Mouse (Mus musculus) gastrocnemius, postnatal 36 days (tissue): ENCODE measurements around the gene 1110051M20Rik. TPM values are rescaled to one million over a fixed set of nuclear protein-coding genes. Genes with fewer than 3 reads are reported as not detected.

Experiments used
- DNase-seq, 2 experiments: peaks; one replicate each; pipeline ENCODE4 v3.0.0; 2022
- intact Hi-C: fragments of 180-260 bp; cut with DNase I; formaldehyde crosslinking; loops from one replicate; pipeline ENCODE4 v1.15.1; 2025
- total RNA-seq, 2 experiments: library from RNA; stranded (reverse); gene quantifications; 2 replicates each; pipeline ENCODE4 v1.2.3; 2021

1110051M20Rik gene
- total RNA-seq, 2 experiments from 2014 or later = 12.3 to 12.6 TPM

DNA sequence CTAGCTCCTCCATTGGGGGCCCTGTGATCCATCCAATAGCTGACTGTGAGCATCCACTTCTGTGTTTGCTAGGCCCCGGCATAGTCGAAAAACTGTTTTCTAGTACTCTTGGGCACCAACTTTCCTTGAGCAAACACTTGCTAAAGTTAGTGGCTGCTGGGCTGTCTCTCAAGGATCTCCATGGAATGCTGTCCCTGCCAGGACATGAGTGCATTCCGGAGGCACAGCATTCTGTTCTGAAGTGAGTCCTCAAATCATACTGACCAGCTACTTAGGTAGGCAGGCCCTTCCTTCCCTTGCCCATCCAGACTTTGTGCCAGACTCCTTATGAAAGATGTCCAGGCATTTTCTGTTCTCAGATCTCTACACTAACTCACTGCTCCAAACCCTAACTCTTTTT lies 88.7 kb downstream of the 1110051M20Rik start:
- intact Hi-C loops = no loop called here
- DNase-seq = no peak

DNA sequence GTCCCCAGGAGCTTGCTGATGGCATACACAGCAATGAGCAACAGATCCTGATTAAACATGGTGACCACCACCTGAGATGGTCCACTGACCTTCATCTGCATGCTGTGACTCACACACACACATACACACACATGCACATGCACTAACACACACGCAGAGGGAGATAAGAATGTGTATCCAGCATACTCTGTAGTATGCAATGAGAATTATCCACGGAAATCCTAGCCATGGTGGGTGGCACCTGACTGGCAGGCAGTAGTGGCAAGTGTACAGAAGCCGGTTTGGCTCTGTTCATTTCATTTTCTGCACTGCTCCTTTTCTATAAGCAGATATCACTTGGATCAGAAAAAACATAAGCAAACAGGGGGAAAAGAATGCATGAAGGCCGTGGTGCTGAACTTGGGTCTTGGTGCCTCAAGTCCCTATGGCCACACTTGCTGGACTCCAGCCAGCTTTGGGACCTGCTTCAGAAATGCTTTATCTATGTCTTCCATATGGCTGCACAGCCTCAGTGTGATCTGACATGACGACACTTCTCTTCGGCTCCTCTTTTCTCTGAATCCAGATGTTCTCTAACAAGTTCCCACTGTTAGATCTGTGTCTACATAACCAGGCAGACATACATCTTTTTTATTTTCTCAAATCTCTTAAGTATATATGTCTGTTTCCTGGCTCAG lies 89.6 kb downstream of the 1110051M20Rik start:
- no peak for DNase-seq
- intact Hi-C loops = no loop called here

DNA sequence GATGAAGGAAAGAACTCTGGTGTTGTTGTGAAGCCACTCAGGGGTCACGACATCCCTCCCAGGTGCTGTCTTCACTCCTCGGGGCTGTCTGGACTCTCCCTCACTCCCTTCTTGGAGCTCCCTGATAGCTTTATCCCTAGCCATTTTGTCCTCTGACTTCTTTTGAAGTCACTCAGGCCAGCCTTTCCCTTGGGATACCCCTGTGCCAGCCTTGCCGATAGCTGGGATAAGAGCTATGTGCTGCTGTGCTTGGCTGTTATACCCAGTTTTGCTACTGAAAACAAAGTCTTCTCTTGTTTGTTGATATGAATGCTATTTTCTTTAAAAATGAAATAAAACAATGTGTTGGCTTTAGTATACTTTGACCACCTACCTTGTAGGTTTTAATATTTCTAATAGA lies 90.7 kb downstream of the 1110051M20Rik start:
- no peak for DNase-seq
- intact Hi-C loops = no loop called here

DNA sequence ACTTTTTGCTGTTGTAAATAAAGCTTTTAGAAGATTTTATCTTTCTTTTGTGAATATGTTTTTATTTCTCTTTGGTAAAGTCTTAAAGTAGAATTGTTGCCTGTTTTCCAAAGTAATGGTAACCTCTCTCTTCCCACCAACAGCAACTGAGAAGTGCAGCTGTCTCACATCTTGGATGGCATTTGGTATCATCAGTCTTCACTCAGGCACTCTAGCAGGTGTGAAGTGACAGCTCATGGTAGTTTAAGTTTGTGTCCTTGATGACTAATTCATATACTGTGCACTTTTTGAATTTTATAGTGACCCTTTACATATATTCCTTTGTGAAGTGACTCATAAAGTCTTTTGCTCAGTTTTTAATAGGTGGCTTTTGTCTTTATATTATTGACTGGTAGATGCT lies 92.7 kb downstream of the 1110051M20Rik start:
- no peak for DNase-seq
- intact Hi-C loops = no loop called here

DNA sequence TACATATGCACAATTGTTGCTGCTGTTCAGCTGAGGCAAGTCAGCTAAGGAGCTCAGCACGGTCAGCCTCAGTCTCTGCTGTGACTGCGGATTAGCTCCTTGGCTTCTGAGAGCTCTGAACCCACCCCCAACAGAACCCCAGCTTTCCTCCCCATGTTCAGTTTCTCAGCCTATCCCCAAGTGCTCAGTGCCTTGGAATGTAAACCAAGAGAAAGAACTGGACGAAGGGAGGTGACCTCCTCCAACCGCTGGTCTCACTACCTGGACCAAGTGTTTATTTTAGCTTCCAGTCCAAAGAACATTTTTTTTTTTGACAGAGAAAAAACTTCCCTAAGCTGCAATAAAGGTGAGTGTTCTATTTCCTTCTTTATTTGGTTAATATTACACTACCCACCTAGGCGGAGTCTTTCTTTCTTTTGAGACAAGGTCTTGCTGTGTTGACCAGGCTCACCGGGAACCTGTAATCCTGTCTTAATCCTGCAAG lies 94.5 kb downstream of the 1110051M20Rik start:
- intact Hi-C loops = no loop called here
- DNase-seq = no peak

DNA sequence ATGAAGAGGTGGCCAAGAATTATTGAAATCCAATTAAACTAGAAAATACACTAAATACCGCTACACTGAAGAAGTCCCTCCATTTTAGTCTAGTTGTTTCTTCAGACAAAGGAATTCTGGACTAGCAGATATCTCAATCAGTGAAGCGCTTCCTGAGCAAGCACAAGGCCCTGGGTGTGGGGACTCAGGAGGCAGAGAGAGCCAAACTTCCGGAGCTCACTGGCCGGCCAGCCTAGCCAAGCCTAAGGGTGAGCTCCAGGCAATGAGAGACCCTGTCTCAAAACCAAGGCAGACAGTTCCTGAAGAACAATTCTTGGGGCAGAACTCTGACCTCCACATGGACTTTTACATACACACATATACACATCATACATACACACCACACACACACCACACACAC lies 95.6 kb downstream of the 1110051M20Rik start:
- intact Hi-C loops = no loop called here
- DNase-seq = no peak

DNA sequence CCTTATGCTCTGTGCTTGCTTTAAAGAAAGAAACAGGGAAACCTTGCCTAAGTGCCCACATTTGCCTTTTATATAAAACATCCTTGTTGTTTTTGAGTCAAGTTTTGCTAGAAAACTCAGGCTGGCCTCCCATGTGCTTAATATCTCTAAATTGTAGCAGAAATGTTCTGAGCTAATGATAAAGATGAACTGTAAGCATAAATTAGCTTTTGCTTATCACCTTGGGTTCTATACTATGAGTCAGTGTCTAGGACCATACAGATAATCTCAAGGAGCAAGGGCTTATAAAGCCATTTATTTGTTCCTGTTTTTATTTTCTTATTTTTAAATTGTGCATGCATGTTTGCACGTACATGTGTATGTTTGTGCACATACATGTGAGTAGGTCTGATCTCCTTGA lies 98.9 kb downstream of the 1110051M20Rik start:
- intact Hi-C loops = no loop called here
- DNase-seq = no peak

DNA sequence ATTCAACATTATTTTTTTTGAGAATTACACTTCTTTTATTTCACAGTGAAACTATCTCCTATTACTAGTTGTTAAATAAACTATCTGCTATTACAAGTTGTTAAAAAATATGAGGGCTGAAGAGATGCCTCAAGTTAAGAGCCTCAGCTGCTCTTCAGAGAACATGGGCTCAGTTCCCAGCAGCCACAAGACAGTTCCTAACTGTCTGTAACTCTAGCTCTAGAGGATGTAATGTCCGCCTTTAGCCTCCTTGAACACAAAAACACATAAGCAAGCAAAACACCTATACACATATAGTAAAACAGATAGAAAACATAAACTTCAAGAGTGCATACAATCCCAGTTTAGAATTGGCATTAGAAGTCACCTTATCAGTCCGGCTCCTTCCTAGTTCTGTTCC lies 104.9 kb downstream of the 1110051M20Rik start:
- DNase-seq = no peak

DNA sequence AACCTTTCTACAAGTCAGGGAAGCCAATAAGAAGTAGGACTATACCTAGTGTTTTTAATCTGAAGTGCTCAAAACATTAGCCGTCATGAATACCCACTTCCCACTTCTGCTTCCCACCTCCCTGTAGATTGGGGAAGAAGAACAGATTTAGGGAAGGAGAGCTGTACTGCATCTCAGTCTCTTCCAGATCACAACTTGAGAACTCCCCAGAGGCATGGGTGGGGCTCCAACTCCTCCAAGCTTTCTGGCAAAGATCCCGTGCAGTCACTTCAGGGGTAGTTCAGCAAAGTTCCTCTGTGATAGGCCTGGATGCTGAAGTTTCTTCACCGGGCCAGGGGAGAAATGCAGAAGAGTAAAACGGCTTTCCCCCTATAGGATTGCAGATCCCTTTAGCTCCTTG lies 109.4 kb downstream of the 1110051M20Rik start:
- peak; percentile 58 to 74 for DNase-seq
- intact Hi-C loops = no loop called here

More for the DNA sequence above, 104.9 kb downstream of the 1110051M20Rik start:
- intact Hi-C loops = no loop called here

DNA sequence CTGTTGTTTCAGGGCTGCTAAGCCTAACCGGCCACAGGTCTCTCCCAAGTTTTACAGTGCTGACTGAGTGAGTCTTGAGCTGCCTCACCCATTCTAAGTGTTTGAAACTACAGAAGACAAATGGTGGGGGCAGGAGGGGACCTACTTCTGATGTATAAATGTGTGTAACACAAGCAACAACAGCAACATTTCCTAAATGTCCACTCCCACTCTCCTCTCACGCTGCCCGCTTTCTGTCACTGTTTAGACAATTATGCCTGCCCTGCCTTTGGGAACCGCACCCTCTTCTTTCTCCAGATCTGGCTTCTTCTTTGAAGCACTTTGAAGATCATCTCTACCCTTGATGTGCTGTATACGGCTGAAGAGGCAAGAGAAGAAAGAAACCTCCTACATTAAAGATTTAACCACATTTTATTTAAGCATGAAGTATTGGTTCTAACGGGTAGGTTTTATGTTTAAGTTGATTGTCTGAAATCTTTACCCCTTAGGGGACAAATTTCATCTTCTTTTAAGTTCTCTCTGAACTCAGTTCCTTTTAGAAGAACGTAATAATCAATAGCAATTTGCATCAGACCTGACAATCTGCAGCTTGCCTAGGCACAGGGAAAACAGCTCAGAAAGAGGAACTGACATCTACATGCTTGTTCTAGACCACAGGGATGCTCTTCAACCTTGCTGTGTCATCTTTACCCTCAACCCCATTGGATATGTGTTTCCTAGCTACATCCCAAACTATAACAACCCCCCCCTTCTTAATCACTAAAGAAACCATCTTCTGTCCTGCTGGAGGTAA lies 113.3 kb downstream of the 1110051M20Rik start:
- intact Hi-C loops = no loop called here
- DNase-seq = no peak

DNA sequence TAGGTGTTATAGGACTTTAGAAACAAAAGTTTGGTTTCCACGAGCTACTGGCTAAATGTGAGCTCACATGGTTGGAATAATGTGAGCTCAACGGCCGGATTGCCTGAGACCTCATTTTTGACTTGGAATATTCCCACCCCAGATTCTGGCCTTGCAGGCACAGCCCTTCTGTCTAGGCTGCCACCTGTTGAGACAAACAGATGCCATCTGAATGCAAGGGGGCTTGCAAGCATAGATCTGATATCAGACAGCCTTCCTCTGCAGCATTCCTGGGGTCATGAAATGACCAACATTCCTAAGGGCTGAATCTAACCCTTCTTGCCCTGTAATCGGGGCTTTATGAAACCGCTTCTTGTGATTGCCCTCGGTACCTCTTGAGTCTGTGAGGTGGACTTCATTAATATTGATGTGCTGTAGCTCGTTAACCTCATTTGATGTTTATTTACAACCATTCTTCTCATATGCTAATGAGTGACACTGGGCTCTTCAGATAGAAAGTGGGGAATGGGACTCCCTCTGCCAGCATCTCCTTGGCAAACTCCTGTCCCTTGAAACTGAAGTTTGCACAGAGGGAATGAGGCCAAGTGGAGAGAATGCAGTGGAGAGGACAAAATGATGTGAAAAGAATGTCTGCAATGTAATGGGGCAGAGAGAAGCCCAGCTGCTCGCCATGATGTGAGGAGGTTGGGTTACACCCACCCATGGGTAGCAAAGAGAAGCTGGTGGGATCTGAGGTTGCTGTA lies 114.3 kb downstream of the 1110051M20Rik start:
- DNase-seq = no peak
- intact Hi-C loops = no loop called here

DNA sequence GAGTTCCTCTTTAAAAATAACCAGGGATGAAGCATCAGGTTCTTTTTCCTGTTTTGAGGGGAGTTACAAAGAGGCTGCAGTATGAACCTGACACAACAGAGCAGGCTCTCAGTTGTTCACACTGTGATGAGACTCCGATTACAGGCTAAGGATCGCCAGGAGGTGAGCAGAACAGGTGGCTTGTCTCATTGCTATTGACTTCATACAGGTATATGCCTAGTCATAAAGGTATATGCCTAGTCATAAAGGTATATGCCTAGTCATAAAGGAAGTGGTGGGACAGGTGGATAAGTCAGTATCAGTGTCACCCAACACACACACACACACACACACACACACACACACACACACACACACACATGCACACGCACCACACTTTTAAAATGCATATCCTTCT lies 115.8 kb downstream of the 1110051M20Rik start:
- no peak for DNase-seq
- intact Hi-C loops = no loop called here

DNA sequence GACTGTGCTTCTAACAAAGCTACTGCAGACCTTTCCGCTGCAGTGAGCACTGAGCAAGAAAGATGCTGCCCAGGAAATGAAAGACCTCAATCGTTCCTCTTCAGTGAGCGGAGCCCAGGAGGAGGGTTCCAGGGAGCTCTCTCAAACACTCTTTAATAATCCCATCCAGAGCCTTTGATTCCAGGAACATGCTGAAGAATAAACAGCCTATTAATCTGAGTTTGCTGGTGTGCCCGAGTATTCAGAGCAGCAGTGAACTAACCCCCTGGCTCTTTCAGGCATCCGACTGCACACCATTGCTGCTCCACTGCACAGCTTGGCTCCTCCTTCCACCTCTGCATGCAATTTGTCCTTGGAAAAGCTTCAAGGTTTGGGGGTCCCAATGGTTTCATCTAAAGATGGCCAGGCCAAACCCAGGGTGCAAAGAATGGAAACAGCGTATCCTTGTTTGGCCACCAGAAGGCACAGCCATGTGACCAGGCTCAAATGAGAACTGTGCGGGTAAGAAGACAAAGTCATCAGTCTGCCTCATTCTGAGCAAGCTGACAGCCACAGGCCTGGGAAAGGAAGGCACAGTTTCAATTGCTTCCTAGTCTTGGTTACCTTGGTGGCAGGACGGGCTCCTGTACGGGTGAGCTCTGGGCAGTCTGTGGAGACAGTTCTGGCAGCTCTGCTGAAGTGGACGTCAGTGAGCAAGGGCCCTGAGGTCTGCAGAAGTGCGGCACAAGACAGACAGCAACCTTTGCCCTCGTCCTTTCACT lies 116.4 kb downstream of the 1110051M20Rik start:
- no peak for DNase-seq
- intact Hi-C loops = no loop called here

DNA sequence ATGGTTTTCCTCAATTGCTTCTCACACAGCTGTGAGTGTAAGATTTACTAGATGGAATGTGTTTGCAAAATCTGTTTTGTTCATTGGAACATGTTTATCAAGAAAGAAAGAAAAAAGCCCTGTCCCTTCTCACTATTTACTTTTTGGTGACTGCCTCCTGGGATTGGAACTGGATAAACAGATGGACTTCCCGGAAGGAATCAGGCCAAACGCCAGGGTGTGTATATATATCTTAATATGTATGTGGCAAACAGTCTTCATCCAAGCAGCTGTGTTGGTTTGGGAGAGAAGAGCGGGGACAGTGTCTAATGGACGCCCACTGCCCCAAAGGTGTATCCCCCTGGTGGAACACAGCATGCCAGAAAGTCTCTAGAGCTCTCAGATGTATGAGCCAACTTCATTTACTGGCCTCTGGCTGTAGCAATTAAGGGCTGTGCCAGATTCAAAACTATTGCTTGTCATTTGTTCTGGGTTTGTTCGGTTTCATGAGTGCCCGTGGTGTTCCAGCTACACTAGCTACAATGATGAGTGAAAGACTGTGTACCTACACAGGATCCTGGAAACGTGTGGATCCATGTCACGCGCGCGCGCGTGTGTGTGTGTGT lies 117.7 kb downstream of the 1110051M20Rik start:
- no peak for DNase-seq

DNA sequence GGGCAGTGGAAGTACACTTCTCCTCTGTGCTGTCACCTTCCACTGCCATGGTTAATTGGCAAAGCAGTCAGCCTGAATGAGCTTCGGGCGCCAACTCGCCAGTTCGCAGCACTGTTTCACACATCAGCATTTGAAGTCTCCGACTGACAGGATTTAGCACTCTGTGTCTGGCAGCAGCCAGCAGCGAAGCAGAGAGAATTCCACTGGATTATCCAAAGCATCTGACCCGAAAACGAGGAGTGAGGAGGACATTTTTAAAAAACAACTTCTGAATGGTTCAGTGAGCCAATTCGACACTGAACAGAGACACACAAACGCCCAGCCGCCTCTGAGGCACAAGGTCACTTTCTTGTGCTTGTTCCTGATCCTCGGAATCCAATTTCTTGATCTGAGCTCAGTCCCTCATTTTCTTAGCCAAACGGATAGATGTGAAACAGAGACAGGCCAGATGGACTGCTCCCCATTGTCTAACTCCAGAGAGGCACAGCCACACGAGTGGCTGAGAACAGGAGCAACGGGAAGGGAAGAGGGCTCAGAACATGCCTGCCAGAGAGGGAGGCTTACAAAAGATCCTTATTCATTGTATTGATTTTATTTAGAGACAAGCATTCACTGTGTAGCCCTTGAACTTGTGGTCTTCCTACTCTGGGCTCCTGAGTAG lies 119.6 kb downstream of the 1110051M20Rik start:
- peak in 1 of 2 experiments; percentile 35 for DNase-seq

More for the DNA sequence above, 117.7 kb downstream of the 1110051M20Rik start:
- intact Hi-C loops = no loop called here

DNA sequence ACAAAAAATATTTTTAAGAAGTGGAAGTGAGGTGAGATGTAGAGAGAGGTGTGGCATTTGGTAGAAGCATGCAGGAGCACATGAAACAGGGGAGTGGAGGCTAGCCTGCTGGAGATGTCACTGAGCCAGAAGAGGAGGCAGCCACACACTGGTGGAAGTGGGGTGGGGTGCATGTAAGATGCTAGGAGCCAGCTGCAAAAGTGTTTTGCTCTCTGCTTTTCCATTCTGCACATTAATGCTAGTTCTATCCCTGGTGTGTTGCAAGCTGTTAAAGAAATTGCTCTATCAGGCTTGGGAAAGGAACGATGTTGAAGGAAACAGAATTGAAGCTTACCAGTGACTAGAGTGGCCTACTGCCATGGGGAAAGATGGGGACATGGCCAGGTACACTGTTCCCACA lies 120.2 kb downstream of the 1110051M20Rik start:
- no peak for DNase-seq
- intact Hi-C loops = no loop called here

More for the DNA sequence above, 119.6 kb downstream of the 1110051M20Rik start:
- intact Hi-C loops = no loop called here

DNA sequence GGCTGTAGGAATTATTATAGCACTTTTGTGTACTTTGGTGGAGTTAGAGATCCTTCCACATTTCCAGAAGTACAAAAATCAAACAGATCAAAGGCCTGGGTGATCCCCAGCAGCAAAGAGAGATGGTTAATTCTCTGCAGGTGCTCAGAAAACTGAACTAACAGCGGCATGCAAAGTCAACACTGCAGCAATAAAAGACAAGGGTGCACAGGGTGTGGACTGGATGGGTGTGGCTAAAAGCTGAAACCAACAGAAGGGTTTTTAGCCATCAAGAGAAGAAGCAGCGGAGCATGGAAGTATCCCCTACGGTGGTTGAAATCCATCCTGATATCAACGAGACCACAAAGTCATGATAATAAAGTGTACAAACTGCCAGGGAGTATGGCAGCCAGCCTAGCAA lies 122.0 kb downstream of the 1110051M20Rik start:
- intact Hi-C loops = no loop called here
- no peak for DNase-seq

DNA sequence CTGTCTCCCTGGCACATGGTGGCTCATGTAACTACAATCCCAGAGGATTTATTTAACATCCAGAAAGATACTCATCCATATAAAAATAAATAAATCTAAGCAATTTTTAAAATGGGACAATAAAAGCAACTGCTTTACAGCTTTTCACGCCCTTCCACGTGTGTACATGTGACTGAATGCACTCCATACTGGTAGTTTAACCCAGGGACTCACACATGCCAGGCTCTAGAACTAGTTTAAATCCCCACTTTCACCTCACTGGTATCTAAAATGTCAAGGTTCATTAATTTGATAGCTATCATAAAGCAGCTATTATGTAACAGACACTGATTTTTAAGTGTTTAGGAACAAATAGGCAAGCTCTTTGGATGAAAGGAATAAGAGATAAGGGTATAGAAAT lies 122.6 kb downstream of the 1110051M20Rik start:
- intact Hi-C loops = no loop called here
- DNase-seq = no peak
